Mouse (Mus musculus) embryonic fibroblast, embryonic 13.5 days (primary cell): ENCODE results near the gene Pde4dip.

Source experiments
- CTCF ChIP-seq: IDR thresholded peaks from 2 replicates; pipeline ENCODE4 v1.5.1; 2011; ENCODE audit warnings: mild to moderate bottlenecking, control low read depth, low read length, moderate library complexity, borderline replicate concordance; ENCODE audit not compliant: insufficient read depth
- POLR2A ChIP-seq: IDR thresholded peaks from 2 replicates; pipeline ENCODE4 v1.6.1; 2011; ENCODE audit warnings: low read depth, mild to moderate bottlenecking, control low read depth, low read length, moderate library complexity

GRCm38 (mm10) chr3:97830622-97831021 is 57.9 kb downstream of the Pde4dip start:
- TF ChIP-seq POLR2A (no peak), CTCF (no peak)
